Mouse (Mus musculus) monocyte, adult 2 months (primary cell): ENCODE results near the gene Ocln.
"Not testable (repeated sequence)": the region's sequence is repeated elsewhere in the genome, so short reads cannot be mapped to it uniquely, and the experiment has no call there.

ENCODE experiments used
- DNase-seq, 2 experiments: peaks; one replicate each; pipeline ENCODE4 v3.0.0; 2022; ENCODE audit warnings: low spot score in 2 of 2, low read depth in 1 of 2

The Ocln gene

DNA sequence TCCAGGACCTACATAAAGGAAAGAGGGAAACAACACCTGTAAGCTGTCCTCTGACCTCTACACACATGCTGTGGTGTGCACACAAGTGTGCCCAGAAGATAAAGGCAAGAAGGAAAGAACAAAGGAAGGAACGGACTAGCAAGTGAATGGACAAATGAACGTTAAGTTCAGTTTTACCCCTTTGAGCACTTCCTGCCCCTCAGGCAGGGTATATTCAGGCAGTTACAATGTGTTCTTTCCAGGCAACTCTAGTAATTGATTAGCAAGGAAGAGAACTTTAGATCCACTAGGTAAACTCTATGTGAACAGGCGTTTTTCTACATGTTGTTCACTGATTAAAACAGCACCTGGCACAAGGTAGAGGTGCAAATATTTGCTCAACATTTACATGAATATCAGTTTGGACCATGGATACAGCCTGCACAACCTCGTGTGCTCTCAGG lies 8.3 kb downstream of the Ocln start:
- no peak for DNase-seq

DNA sequence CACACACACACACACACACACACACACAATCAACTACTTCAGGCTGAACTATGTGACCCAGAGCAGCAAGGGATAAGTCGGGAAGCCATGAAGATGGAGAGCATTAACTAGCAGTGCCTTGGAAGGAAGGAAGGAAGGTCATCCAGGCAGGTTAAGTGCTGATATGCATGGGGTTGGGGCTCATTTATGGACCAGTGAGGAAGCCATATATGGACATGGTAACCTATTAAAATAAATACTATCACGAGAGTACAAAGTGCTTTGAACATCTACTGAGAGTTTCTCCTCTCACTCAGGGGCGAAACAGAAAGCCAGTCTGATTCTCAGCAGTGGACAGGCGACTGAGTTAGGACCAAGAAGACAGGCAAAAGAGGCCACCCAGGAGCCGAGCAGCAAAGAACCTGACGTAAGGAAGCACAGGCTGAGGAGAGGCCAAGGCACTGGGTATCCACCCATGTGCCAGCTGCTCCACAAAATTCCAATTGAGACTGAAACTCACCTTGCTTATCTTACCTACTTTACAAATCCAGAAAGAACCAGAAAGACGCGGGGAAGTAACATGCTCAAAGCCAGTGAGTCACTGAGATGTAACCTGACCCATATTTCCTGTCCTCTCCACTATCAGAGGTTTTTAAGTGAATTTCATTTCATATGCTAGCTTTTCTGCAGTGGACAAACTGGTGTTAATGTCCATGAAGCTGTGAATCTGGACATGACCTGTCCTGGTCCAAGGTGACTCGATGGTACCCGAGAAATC lies 9.3 kb downstream of the Ocln start:
- DNase-seq = no peak

- no peak for DNase-seq
Observed at GRCm38 (mm10) chr13:100536149-100536548, 16.4 kb downstream of the Ocln start.

- DNase-seq = no peak
Observed at GRCm38 (mm10) chr13:100532788-100533365, 19.6 kb downstream of the Ocln start.

- DNase-seq = no peak
Observed at GRCm38 (mm10) chr13:100526649-100527038, 25.9 kb downstream of the Ocln start.

DNA sequence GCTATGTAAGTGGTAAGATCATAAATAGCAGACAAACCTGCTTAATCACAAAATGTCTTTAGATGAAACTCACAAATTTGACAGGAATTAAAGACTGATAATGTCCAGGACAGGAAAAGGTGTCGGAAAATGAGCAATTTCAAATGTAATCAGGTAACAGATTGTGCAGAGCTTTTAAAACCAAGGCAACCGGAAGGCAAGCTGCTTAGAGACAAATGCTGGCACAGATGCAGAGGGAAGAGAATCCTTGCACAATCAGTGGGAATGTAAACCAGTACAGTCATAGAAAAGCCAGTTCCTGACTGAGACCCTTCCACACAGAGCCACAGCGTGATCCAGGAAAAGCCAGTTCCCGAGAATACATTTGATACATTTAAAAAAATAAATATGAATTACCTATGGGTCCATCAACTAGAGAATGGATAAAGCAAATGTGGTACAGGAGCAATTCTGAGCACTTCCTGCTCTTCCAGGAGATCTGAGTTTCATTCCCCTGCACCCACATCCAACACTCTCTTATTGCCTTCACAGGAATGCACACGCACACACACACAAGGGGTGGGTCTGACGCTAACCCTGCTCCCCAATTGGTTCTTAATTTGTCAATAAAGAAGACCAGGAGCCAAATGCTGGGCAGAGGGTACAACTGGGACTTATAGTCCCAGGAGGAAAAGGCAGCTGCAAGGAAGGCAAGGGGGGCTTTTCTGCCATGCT lies 26.4 kb downstream of the Ocln start:
- no peak for DNase-seq

DNA sequence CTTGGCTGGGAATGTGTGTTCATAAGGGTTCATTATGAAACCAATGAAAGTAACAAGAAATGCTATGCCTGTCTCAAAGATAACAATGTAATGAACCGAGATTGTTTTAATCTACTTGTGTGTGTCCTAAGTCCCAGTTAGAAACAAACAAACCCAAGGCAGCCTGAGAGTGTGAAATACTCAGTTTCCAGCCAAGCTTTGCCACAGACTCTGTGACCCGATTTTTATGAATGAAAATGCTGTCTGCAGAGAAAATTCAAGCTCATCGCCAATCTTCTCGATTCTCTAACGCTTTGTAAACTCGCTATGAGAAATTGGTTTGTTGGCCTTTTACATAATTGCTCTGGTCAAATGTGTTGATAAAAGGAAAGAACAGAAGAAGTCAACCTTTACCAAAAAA lies 27.6 kb downstream of the Ocln start:
- no peak for DNase-seq

DNA sequence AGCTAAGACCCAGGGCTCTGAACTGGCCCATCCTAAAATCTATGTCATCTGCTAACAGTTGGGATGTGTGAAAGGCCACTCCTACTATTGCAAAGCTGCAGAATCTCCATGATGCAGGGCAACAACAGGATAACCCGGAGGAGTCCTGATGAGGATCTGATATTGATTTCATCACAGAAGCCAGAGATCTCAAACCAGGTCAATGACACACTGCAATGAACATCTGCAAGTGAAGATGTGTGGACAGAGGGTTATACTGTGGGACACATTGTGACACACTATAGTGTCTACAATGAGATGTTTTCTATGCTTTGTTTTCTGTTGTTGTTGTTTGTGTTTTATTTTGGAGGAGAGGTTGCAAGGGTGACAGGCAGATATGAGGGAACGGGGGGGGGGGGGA lies 28.8 kb downstream of the Ocln start:
- DNase-seq = no peak

DNA sequence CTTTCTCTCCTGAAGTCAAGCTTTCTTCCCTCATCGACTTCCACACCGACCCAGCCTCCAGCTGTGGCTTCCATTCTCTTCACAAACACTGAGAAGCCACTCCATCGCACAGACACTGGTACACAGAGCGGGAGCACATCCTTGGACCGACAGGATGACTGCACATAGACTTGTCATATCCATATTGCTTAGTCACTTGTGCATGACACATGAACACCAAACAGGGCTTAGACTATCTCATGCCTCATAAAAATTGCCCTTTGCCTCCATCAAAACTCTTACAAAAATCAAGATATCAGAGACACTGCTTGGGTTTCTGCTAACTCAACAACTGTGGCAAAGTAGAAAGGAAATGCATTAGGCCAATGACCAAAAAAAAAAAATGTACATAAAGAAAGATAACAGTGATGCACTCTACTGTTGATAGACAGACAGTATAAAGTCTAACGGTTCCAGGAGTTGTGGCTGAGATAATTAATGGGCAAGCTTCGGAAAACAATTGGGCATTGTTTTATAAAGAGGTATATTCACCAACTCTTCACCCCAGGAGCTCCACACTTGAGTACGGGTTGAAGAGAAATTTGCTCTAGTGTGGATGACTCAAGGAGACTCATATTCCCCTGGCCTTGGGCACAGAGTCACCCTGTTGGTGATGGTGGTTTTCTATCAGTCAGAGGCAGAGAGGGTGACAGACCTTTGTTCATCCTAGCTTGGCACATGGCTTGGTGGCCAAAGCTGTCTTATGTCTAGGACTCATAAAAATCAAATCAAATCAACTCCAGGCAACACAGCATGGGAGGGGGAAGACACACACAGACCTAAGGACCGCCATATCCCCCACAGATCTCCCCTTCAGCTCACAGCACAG lies 30.6 kb downstream of the Ocln start:
- no peak for DNase-seq

- DNase-seq = no peak
Observed at GRCm38 (mm10) chr13:100519162-100519561, 33.4 kb downstream of the Ocln start.

DNA sequence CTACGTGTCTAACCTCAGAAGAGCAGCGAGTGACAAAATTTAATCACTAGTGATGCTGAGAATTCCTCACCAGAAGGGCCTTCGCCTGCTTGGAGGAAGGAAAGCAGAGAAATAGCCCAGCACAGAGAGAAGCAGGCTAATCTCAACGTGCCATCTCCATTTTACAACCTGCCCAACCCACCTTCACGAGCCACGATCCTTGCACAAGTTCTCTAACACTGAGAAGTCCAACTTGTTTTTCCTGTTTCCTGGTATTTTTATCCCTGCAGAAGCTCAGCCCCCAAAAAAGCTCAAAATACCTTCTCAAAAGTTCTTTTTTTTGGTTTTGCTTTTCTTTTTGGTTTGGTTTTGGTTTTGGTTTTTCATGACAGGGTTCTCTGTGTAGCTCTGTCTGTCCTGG lies 34.3 kb downstream of the Ocln start:
- DNase-seq = no peak

- DNase-seq = no peak
Observed at GRCm38 (mm10) chr13:100517652-100518153, 34.8 kb downstream of the Ocln start.

GRCm38 (mm10) chr13:100516213-100517105 lies 36.1 kb downstream of the Ocln start:
- DNase-seq = no peak

DNA sequence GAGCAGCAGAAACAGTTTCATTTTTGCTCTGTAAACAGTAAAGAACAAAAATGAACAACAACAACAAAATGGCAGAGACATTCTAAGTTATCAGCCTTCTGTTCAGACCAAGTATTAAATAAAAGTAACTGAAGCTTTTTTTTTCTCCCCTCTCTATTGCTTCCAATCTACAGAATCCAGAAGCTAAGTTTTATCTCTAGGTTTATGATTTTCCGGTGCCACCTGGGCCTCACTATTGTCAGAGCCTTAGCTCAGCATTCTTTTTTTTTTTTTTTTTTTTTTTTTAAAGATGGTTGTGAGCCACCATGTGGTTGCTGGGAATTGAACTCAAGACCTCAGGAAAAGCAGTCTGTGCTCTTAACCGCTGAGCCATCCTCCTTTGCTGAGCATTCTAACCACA lies 39.7 kb downstream of the Ocln start:
- DNase-seq = no peak

GRCm38 (mm10) chr13:100511860-100512364 lies 40.6 kb downstream of the Ocln start:
- no peak for DNase-seq

DNA sequence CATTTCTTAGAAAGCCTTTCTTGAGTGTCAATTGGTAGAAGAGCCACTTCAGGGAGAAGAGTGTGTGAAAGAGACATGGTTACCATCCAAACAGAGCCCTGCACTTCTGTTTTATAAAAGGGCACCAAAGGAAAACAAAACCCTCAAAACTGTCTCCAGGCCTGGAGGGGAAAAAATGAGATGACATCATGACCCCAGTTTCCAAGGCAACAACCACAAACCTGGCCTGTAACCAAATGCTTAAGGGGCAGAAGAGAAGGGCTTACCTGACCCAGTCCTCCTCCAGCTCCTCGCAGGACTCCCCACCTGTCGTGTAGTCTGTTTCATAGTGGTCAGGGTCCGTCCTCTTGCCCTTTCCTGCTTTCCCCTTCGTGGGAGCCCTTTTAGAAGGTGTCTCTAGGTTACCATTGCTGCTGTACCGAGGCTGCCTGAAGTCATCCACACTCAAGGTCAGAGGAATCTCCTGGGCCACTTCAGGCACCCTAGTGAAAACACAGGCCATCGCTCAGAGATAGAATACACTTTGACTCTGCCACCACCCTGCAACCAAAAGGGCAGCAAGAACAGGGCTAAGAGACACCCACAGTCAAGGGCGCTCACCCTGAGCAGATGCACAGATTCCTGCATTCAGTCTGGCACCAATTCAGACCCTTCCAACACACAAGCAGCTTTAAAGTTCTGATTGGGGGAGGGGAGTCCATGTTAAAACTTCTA lies 41.2 kb downstream of the Ocln start:
- DNase-seq = no peak

GRCm38 (mm10) chr13:100499625-100500024 lies 52.9 kb downstream of the Ocln start:
- DNase-seq = not testable (repeated sequence)

DNA sequence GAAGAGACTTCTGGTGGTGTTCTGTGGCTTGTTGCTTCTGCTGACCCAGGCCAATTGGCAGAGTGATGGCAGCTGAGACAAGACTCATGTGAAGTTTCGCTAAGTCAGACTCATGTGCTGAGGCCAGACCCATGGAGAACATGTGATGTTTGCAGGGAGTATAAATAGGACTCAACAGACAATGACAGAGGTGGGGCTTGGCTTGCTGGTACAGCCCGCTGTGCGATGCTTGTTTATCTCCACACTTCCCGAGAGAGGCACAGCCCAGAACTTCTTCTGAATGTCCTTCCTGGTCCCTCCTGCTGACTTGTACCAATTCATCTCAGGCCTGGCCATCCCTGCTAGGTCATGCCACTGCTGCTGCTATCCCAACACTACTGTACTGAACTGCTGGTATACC lies 57.2 kb downstream of the Ocln start:
- no peak for DNase-seq

- not testable (repeated sequence) for DNase-seq
Observed at GRCm38 (mm10) chr13:100494370-100494769, 58.1 kb downstream of the Ocln start.
